Mouse (Mus musculus): ENCODE measurements around the gene P4ha3.

Gene P4ha3

DNA sequence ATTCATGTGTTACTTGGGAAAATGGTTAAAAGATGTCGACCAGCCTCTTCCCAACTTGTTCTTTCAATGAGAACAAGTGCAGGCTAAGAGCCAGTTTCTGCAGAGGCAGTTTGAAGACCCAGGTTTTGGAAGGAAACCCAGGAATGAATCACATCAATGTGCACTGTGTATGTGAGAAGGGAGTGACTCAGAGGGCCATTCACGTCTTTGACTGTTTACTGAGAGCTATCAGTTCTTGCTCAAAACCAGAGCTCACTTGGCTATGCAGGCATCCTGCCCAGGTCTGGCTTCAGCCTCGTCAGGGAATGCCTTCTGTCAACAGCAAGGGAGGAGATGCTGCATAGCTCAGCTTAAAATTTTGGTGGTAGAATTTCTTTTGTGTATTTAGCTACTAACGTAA, 17.0 kb downstream of the P4ha3 start:
- in situ Hi-C loops (cut with MboI; ENCODE audit: low sequenced_read_pairs) = no loop called here

DNA sequence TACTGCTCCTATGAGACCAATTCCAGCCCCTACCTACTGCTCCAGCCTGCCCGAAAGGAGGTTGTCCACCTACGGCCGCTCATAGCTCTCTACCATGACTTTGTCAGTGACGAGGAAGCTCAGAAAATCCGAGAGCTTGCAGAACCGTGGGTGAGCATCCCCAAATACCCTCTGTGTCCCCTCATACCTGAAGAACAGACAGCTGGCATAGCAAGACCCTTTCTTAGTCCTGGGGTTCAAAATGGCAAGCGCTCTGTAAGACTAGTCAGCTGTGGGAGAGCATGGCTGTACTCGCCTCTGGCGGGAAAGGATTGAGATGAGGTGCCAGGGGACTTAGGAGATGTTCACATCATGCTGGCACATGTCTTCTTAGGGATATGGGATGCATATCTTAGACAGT, 20.6 kb downstream of the P4ha3 start:
- in situ Hi-C loops (cut with MboI; ENCODE audit: low sequenced_read_pairs) = no loop called here

DNA sequence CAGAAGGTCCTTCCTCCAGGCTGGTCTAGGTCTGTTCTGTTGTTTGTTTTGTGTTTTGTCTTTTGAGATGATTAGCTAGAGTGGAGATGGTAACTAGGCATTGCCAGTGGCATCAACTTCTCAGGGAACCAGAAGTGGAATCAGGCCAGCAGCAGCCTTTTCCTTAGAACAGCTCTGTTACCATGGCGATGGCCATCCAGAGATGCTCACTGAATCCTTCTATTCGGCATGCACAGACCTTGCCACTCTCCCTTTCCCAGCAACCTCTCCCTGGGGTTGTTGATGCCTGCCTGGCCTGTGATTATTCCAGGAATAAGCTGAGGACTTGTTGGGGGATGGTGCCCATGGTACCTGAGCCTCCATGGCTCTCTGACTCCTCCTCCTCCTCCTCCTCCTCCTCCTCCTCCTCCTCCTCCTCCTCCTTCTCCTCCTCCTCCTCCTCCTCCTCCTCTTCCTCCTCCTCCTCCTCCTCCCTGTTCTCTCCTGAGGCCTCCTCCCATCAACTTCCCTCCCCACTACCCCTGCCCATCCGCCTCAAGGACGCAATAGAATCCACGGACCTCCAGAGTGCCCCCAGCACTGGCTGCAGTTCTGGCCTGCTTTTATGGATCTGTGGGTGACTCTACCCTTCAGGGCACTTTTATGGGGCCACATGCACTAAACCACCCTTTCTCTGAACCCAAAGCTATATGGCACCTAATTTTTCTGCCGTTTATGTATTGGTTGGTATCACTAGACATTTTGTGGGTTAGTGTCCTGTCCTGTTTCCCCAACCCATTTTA, 22.7 kb downstream of the P4ha3 start:
- in situ Hi-C loops (cut with MboI; ENCODE audit: low sequenced_read_pairs) = no loop called here

DNA sequence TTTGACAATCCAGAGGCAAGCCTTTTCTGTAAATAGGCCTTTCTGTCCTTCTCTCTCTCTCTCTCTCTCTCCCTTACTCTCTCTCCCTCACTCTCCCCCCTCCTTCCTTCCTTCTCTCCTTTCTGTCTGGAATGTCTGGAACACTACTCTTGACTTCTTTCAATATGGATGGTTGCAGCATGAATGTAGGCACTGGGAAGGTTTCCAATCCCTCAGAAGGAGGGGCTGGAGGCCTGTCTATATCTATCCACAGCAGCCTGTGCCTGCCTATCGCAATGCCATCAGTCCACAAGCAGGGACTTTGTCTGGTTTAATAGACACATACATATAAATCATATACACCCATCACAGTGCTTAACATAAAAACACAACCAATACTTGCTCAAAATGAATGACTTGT, 23.9 kb downstream of the P4ha3 start:
- in situ Hi-C loops (cut with MboI; ENCODE audit: low sequenced_read_pairs) = no loop called here

DNA sequence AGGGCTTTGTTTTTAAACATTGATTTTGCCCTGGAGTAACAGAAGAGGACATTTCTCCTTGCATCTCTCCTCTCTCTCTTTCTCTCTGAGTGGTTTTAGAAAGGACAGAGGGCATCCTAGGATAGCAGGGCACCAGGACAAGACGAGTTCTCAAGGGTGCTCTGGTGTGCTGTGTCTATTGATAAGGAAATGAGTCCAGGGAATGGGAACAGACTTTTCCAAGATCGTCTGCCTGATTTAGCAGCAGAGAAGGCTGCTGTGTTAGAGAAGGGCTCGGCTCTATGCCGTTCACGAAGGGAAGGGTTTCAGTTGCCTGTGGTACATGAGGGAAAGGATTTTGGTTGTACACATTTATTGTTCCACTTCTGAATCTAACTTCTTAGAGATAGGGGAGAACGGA, 24.4 kb downstream of the P4ha3 start:
- in situ Hi-C loops (cut with MboI; ENCODE audit: low sequenced_read_pairs) = no loop called here

DNA sequence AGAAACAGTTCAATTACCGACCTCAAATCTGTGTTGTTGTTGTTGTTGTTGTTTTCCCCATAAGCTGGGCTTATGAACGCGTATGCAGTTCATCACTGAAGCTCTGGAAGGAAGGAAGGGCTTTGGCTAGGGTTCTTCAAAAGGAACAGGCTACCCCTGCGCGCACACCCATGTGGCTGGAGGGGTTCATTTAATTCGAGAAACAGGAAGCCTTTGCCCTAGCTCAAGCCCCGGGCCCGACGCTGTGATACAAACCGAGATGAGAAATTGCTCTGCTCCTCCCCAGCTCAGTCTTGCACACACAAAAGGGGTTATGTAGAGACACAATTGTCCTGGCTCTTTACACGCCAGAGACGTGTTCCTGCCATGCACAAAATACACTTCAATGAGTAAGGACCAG, 25.0 kb downstream of the P4ha3 start:
- in situ Hi-C loops (cut with MboI; ENCODE audit: low sequenced_read_pairs) = no loop called here

DNA sequence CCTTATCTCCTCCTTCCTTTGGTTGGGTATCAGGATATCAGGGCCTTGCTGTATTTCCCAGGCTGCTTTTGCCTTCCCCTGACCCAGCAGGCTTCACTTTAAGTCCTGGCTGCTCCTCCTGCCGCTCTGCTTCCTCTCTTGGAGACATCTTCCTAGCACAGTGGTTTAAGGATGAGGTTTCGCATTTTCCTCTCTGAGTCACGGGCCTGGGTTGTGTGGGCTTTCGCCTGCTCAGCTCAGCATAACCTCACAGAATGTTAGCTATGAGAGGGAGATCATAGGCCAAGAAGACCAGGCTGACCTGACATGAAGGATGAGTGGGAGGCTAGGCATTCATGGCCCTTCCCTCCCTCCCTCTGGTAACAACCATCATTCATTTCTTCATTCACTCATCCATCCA, 27.4 kb downstream of the P4ha3 start:
- in situ Hi-C loops (cut with MboI; ENCODE audit: low sequenced_read_pairs) = no loop called here

DNA sequence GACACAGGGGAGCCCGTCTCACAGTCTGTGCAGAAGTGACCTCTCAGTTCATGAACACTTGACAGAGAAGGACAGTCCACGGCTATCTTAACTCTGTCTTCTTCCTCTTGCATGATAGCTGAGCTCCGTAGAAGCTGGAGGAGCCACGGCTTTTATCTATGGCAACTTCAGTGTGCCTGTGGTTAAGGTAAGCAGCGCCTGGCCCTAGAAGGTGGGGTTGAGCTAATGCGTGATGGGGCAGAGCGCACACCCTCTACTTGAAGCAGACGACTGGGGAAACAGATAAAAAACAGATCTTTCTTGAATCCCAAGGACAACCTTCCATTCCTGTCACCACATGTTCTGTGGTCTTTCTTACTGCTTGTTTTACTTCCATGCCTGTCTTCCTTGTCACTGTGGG, 31.6 kb downstream of the P4ha3 start:
- in situ Hi-C loops (cut with MboI; ENCODE audit: low sequenced_read_pairs) = no loop called here

DNA sequence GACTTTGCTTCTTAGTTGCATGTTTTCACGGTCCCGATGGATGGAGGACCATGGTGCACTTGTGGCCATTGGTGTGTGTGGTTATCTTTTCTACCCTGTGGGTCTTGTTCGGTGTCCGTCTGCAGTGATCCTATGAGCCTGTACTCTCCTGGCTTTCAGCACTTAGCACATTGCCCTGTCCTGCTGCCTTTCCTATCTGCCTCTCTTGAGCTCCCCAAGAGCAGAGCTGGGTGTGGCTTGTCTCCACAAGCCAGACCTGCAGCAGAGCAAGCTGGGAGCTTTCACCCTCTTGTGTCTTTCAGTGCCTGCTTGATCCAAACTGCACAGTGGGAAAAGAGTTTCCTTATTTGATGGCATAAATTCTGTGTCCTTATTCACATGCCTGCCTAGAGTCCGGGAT, 32.2 kb downstream of the P4ha3 start:
- in situ Hi-C loops (cut with MboI; ENCODE audit: low sequenced_read_pairs) = no loop called here

DNA sequence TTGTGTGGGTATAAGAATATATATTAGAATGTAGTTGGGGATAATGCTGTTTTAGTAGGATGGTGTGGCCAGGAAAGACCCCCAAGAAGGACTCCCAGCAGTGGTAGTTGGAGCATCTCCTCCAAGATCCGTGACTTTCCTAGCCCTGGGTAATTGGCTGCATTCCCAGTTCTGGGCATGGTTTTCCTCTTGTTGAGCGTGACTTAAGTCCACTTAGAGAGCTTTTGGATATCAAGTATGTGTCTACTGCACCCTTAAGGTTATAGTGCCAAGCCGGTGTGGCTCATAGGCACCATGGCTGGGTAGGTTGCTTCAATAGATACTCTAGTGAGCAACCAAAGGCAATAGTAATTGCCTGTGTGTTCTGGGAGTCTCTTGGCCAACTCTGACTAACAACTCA, 38.4 kb downstream of the P4ha3 start:
- in situ Hi-C loops (cut with MboI; ENCODE audit: low sequenced_read_pairs) = no loop called here

DNA sequence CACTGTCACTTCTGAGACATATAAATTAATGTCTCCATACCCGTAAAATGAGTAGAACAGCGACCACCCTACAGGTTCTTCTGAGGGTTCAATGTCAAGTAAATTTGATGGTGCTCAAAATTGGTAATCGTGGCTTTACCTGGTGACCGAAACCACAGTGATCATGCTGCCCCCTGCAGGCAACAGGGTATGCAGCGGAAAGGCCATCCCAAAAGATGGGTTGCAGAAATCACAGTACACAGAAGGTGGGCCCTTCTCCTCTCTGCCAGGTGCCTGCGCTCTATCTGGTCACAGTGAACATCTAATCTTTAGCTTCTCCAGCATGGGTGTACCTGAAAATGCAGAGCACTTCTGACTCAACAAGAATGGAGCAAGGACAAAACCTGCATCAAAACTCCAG, 40.2 kb downstream of the P4ha3 start:
- in situ Hi-C loops (cut with MboI; ENCODE audit: low sequenced_read_pairs) = no loop called here

DNA sequence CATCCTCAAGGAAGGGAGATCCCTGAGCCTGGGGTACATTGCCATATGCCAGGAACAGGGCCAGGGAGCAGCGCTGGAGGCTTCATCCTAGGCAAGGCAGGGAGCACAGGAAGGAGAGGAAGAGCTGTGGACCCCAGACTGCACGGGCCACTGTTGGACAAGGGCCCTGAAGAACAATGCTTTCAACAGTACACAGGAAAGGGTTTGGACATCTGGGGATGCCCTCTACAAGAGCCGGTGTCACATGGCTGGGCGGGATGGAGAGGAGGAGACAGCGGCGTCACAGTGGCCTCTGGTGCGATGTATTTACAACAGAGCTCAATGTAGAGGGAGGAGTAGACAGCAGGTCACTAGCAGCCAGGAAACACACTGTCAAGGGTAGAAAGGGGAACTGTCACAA, 42.2 kb downstream of the P4ha3 start:
- in situ Hi-C loops (cut with MboI; ENCODE audit: low sequenced_read_pairs) = no loop called here

DNA sequence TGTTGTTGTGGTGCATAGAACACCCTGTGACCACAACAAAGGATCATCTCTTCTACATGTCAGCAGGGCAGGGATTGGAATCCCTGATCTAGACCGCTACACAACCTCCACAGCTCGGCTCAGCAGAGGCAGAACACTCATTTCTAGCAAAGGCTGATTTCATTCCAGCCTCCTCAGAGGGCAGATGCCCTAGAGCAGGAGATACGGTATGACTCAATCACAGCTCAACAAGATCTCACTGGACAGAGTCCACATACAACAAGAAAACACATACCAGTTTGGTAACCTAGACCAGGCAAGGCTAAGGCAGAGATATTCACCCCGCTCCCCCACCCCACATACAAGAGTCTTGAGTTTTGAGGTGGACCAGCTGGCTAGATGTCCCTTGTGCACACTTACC, 43.3 kb downstream of the P4ha3 start:
- in situ Hi-C loops (cut with MboI; ENCODE audit: low sequenced_read_pairs) = no loop called here

DNA sequence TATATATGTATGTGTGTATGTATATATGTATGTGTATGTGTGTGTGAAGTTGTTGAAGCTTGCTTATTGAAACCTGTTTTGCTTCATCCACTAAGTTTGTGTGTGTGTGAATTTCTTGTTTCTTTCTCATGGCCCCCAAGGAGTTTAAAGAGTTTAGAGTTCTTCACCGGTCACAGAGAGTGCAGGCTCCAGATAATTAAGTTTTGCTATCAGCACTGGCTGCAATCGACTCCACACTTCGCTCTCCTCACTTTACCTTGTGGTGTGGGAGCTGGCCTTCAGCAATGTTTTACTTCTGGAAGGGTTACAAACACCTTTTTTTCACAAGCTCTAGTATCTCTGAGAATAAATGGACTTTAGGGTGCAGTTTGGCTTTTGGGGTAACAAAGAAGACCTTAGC, 45.9 kb downstream of the P4ha3 start:
- in situ Hi-C loops (cut with MboI; ENCODE audit: low sequenced_read_pairs) = no loop called here

DNA sequence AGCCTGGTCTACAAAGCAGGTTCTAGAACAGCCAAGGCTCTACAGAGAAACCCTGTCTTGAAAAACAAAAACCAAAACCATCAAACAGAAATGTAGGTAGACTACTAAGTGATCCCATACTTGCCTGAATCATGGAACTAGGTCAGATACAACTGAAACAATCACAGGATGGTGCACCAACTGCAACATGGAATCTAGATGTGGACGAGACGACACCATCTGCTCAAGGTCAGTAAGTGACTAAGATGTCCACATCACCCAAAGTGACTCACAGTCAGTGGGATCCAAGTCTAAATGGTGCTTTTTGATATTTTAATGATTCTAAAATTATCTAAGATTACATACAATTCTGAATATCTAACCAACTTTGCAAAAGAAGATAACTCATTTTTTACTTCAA, 50.6 kb downstream of the P4ha3 start:
- in situ Hi-C loops (cut with MboI; ENCODE audit: low sequenced_read_pairs) = no loop called here

DNA sequence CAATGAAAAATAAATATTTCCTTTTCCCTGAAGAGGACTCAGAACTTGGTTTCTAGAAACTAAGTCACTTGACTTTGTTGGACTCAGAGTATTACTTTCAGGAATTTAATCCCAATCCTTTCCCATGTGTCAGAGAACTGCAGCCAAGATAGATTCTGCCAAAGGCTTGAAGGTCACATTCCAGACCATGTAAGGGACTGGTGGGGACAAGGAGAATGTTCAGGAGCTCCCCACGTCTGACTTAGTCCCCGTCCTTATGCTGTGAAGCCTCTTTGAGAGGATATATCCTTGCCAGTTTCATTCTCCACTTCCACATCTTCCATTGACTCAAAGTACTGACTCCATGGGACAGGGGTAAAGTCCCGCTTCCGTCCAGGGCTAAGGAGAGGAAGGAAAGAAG, 69.7 kb downstream of the P4ha3 start:
- in situ Hi-C loops (cut with MboI; ENCODE audit: low sequenced_read_pairs) = no loop called here

DNA sequence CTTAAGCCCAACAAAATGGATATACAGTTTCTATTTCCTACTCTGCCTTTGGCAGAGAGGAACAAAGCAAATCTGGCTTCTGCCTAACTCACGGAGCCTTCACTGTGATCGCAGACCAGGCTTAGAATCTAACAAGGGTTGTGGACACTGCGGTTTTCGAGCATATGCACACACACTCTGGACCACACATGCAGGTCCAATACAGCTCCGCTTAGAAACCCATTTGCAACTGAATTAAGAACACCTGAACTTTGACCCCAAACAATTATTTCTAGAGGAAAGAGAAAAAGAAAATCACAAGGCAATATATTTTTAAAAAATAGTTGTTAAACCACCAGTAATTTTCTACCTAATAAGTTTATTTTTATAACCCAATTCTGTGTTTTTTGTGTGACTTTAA, 71.0 kb downstream of the P4ha3 start:
- in situ Hi-C loops (cut with MboI; ENCODE audit: low sequenced_read_pairs) = no loop called here

DNA sequence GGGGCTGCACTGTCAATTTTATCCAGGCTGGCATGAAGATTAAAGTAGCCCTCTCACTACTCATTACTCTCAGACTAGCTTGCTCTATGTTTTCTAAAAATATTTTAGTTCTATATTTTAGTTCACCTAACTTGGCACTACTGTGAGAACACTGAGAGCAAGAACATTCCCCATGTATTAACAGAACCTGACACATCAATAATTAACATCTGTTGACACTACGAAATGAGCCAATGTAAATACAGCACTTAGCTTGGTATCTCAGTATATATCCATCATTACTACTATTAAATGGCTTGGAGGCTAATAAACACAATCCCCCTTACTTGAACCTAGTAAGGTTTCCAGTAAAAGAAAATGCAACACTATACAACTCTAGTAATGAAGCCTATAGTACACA, 71.4 kb downstream of the P4ha3 start:
- in situ Hi-C loops (cut with MboI; ENCODE audit: low sequenced_read_pairs) = no loop called here

DNA sequence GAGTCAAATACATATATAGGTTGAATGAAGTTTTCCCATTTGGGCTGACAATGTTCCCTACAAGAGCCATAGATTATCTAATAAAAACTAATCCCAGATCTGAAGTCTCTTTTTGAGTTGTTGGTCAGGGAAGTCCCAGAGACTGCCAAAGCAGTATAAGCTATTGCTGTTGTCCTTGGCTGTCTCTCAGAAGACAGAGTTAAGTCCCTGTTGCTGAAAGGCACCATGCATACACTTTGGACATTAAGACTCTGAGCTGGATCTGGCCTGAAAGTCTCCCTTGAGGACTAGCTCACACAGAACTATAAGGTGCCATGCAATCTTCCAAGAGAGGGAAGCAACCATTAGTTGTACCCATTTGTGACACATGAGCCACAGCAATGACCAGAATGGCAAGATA, 72.5 kb downstream of the P4ha3 start:
- in situ Hi-C loops (cut with MboI; ENCODE audit: low sequenced_read_pairs) = no loop called here

DNA sequence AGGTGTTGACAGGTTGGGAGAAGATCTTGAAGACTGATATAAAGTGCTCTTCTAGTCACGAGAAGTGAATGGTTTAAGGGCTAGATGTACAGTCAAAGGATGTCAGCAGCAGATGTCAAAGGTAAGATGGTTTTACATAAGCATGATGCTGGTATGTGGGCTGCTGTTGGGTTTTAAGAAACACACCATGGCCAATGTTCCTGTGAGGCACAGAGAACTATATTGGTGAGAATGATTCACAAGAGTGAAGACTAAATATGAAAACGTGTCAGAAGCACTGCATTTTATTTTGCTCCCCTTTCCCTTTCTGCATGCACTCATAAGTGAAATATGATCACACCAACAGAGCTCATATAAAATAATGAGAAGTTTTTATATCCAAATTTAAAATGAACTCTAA, 77.8 kb downstream of the P4ha3 start:
- in situ Hi-C loops (cut with MboI; ENCODE audit: low sequenced_read_pairs) = no loop called here

DNA sequence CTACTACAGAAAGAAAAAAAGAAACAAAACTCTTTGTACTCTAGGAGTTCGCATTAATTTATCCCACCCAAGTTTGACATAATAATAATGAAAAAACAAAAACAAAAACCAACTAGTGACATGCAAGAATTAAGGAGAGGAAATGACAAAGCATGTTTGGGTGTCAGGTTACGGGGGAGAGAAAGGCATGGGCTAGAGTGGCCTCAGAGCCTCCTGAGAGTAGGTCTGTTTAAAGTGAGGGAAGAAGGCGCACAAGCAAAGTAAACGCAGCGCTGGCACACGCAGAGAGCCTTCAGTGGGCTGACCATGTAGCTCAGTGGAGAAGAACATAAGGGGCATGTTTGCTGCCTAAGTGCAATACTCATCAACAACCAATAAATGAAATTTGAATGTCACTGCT, 79.6 kb downstream of the P4ha3 start:
- in situ Hi-C loops (cut with MboI; ENCODE audit: low sequenced_read_pairs) = no loop called here

All from CH12F3 (cell line).